Mouse (Mus musculus) lung, adult 2 months (tissue): ENCODE results near the gene Pglyrp1.

Experiments used
- CTCF ChIP-seq: fragments of 200-500 bp; IDR thresholded peaks from 2 replicates; pipeline ENCODE4 v1.5.1; 2011; ENCODE audit warnings: mild to moderate bottlenecking, low read length, control low read depth; ENCODE audit not compliant: insufficient read depth
- POLR2A ChIP-seq: fragments of 200-500 bp; IDR thresholded peaks from 2 replicates; pipeline ENCODE4 v1.6.1; 2011; ENCODE audit warnings: low read depth, mild to moderate bottlenecking, control low read depth, low read length, borderline replicate concordance; ENCODE audit errors: extremely low read depth

- TF ChIP-seq CTCF (no peak), POLR2A (no peak)
Measured at GRCm38 (mm10) chr7:18916254-18916653, 45.1 kb downstream of the Pglyrp1 start.
